ENCODE assay signal across 8 mouse cellular contexts in the genomic region with DNA sequence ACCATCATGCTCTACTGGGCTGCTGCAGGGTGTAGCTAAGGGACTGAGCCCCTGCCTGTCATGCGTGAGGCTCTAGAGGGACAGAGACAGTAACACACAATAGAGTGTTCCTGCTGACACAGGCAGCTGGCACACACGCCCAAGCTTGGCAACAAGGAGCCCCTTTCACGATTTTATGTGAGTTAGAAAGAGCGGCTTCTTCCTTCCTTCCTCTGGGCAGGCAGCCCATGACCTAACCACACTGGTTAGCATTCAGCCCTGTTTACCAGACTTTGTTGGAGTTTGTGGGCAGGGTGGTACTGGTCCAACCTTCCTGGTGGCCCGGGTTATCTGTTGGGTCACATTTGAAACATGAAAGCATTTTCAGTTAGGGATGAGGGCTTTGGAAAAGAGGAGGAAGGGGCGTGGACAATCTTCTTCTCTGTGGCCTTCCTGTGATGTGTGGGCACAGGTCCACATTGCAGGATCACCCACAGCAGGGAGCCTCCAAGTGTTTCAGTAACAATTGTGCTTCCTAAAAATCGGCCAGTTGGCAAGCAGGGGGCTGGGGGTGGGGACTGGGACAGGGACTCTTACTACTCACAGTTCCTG. TPM values are rescaled to one million over a fixed set of nuclear protein-coding genes. Genes with fewer than 3 reads are reported as not detected.
DNase-seq lines count a peak whose midpoint lies in the region; ATAC-seq lines count a peak whose summit lies in the region.

No protein-coding gene starts in this region.

- no peaks in the 10 kb centered on the region for H3K36me3 ChIP-seq in heart, embryonic 11.5 days (ENCODE audit: control insufficient read depth, insufficient read depth, low read length)

- H3K27me3 ChIP-seq in heart, embryonic 11.5 days (ENCODE audit: control insufficient read depth, insufficient read depth, low read length) = no peaks in the 10 kb centered on the region

- H3K9ac ChIP-seq in heart, embryonic 11.5 days (ENCODE audit: low read depth, low read length) = no peak overlapping the region

- H3K4me1 ChIP-seq in heart, embryonic 11.5 days (ENCODE audit: control insufficient read depth, insufficient read depth, low read length) = no peaks in the 10 kb centered on the region

- WGBS in heart, embryonic 11.5 days (ENCODE audit: insufficient replicate concordance) = 66% methylated on average over 7 of the region's 7 CpGs

- H3K4me2 ChIP-seq in heart, embryonic 11.5 days = no peak overlapping the region

- ATAC-seq in heart, embryonic 11.5 days (replicated peaks; ENCODE audit: insufficient number of reproducible peaks, low FRiP score, low TSS enrichment) = no peak

- H3K4me3 ChIP-seq in heart, embryonic 11.5 days (ENCODE audit: low read depth, low read length) = no peak overlapping the region

- no peak overlapping the region for H3K27ac ChIP-seq in heart, embryonic 11.5 days (ENCODE audit: low read depth, low read length)

- DNase-seq in heart, adult 11 months = peak; percentile 96
- DNase-seq in Muller cell, postnatal 12 days (ENCODE audit: inconsistent ontology term) = peak; percentile 94
- peak; percentile 13 to 45 for DNase-seq in frontal cortex, adult 2 months (ENCODE audit: extremely low spot score in 1 of 2, low spot score in 1 of 2)
- peak; percentile 63 for DNase-seq in layer of hippocampus, adult 11-12 months (ENCODE audit: low spot score)
- peak; percentile 80 for DNase-seq in lung, postnatal 10 days
- DNase-seq in natural killer cell, adult 2 months (ENCODE audit: low spot score in 2 of 2) = no peak
- DNase-seq in urinary bladder, postnatal 10 days (ENCODE audit: low spot score) = no peak

- H3K9me3 ChIP-seq in heart, embryonic 11.5 days (replicated peaks; ENCODE audit: control insufficient read depth, low read length) = no peaks in the 10 kb centered on the region

RNA-seq across cellular contexts. Expression of gene Ddr1, which starts 47.9 kb away (rescaled TPM):
- 60.6 and 89.2 TPM in 2 replicates for polyA plus RNA-seq in heart, embryonic 11.5 days (2014; fragmentation: Nextera tagmentation; extraction: Ambion mirVana)
- 46.6 and 46.8 TPM in 2 replicates for polyA plus RNA-seq in frontal cortex, adult 2 months (2012; rRNA removed)

Comparison
In these comparisons a context has a peak if more than half of its experiments do, and no peak if none do; other contexts are left out.
1. DNase-seq: peak in heart, adult 11 months (single experiment), Muller cell, postnatal 12 days (single experiment), frontal cortex, adult 2 months (2 of 2), layer of hippocampus, adult 11-12 months (single experiment) and lung, postnatal 10 days (single experiment); none in natural killer cell, adult 2 months (0 of 2) and urinary bladder, postnatal 10 days (single experiment).